Mouse (Mus musculus): ENCODE data around the gene Iqschfp. TPM values are rescaled to one million over a fixed set of nuclear protein-coding genes. Genes with fewer than 3 reads are reported as not detected.
A peak's percentile ranks its signal among the peaks of the same experiment; 100 is the strongest.

Gene Iqschfp
- polyA plus RNA-seq, 1 experiment, result not detected

DNA sequence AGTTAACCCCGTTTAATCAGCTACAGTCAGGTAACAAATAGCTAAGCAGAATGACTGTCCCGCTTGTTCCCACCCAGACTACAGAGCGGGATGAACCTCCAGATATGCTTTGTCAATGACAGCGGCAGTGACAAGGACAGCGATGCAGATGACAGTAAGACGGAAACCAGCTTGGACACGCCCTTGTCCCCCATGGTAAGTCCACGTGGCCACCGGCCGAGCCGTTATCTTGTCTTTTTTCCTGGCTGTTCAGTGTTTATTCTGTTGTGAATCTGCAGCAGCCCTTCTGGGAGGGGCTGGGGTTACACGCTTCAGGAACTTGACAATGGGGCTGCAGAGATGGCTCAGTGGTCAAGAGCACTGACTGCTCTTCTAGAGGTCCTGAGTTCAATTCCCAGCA is 724.3 kb downstream of the Iqschfp start:
- H3K36me3 ChIP-seq (replicated peaks; ENCODE audit: low read length), result peaks cover 7% of the 10 kb centered on the region
- H3K4me1 ChIP-seq, result peaks cover 47% of the 10 kb centered on the region
- peak overlapping the region; percentile 33 for H3K4me3 ChIP-seq (replicated peaks)
- no peaks in the 10 kb centered on the region for H3K9me3 ChIP-seq
- TF ChIP-seq FLI1 (IDR thresholded peaks at IDR 0.05; ENCODE audit: low read length) (no peak), GATA1 (IDR thresholded peaks at IDR 0.05; ENCODE audit: borderline replicate concordance, low read length) (no peak)
- H3K27me3 ChIP-seq (replicated peaks), result peaks cover 6% of the 10 kb centered on the region

DNA sequence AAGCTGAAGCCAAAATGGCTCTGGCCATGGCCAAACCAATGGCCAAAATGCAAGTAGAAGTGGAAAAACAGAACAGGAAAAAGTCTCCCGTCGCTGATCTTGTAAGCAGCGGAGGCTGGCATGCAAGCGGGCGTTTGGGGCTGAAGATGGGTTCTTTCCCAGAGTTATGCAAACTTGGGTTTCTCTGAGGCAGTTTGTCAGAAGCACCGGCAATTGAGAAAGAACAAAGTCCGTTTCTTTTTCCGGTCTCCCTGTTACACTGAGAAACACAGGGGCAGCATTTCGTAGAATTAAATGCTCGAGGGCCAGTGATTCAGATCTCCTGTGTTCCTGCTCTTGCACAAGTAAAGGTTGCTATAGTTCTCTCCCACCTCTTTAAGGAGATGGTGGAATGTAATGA is 725.7 kb downstream of the Iqschfp start:
- Histone ChIP-seq H3K27me3 (replicated peaks) (peaks cover 10% of the 10 kb centered on the region), H3K36me3 (replicated peaks; ENCODE audit: low read length) (peaks cover 13% of the 10 kb centered on the region), H3K9me3 (no peaks in the 10 kb centered on the region), H3K4me3 (replicated peaks) (no peak overlapping the region), H3K4me1 (peaks cover 50% of the 10 kb centered on the region)
- no peak for TF ChIP-seq FLI1 (IDR thresholded peaks at IDR 0.05; ENCODE audit: low read length)
- TF ChIP-seq GATA1 (IDR thresholded peaks at IDR 0.05; ENCODE audit: borderline replicate concordance, low read length), result no peak

DNA sequence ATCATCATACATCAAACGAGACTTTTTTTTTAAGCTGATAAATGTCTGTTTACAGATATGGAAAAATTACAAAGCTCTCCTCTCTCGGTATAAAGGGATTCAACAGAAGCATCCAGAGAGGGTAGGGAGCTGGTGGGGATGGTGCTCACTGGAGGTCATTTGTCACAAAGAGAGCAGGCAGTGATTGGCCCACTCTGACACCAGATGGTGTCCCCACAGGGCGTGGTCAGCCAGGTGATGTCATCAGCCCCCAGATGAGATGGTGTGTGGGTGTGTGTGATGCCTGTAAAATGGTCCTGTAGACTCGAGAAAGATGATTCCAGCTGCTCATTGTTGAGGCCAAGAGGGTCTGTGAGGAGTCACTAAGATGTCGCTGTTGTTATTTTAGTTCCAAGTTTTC is 727.1 kb downstream of the Iqschfp start:
- H3K9me3 ChIP-seq, result no peaks in the 10 kb centered on the region
- peaks cover 56% of the 10 kb centered on the region for H3K4me1 ChIP-seq
- peaks cover 13% of the 10 kb centered on the region for H3K36me3 ChIP-seq (replicated peaks; ENCODE audit: low read length)
- peaks cover 19% of the 10 kb centered on the region for H3K27me3 ChIP-seq (replicated peaks)
- TF ChIP-seq GATA1 (IDR thresholded peaks at IDR 0.05; ENCODE audit: borderline replicate concordance, low read length) (no peak), FLI1 (IDR thresholded peaks at IDR 0.05; ENCODE audit: low read length) (no peak)
- H3K4me3 ChIP-seq (replicated peaks), result no peak overlapping the region

DNA sequence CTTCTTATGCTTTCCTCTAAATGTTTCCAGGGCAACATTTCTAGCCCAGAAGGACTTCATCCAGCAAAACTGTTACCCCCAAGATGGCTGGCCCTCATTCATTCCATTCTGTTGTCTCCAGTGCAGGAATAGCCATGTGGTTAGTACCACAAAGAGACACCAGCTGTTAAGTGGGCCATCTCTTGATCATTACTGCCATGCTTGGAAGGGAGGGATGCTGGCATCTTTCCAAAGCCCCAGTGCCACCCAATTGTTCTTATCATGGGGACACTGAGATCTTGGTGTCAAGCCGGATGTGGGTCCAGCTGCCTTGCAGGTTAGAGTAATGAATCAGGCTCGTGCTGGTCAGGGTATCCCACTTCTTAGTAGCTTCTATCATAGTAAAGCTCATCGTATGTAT is 729.9 kb downstream of the Iqschfp start:
- H3K9me3 ChIP-seq, result no peaks in the 10 kb centered on the region
- TF ChIP-seq GATA1 (IDR thresholded peaks at IDR 0.05; ENCODE audit: borderline replicate concordance, low read length) (no peak), FLI1 (IDR thresholded peaks at IDR 0.05; ENCODE audit: low read length) (no peak)
- peaks cover 32% of the 10 kb centered on the region for H3K27me3 ChIP-seq (replicated peaks)
- peaks cover 42% of the 10 kb centered on the region for H3K4me1 ChIP-seq
- H3K36me3 ChIP-seq (replicated peaks; ENCODE audit: low read length), result peaks cover 20% of the 10 kb centered on the region
- H3K4me3 ChIP-seq (replicated peaks), result no peak overlapping the region

DNA sequence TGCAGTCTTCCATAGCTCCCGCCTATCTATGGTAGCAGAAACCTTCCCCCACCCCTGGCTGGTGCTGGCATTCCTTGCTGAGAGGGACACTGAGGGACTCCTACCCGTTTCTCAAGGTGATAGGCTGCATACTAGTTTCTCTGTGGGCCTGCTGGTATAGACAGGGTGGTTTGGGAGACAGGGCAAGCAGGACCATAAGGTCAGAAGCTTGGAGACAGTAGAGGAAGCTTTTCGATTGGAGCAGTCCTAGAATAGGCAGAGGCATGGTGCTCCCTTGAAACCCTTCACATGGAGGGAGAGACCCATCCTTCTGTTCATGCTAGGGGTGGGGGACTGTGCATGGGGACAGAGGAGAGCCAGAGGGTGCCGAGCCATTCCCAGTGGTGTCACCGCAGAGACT is 731.0 kb downstream of the Iqschfp start:
- H3K4me3 ChIP-seq (replicated peaks), result no peak overlapping the region
- peaks cover 38% of the 10 kb centered on the region for H3K27me3 ChIP-seq (replicated peaks)
- TF ChIP-seq GATA1 (IDR thresholded peaks at IDR 0.05; ENCODE audit: borderline replicate concordance, low read length) (no peak), FLI1 (IDR thresholded peaks at IDR 0.05; ENCODE audit: low read length) (no peak)
- no peaks in the 10 kb centered on the region for H3K9me3 ChIP-seq
- H3K36me3 ChIP-seq (replicated peaks; ENCODE audit: low read length), result peaks cover 20% of the 10 kb centered on the region
- peaks cover 31% of the 10 kb centered on the region for H3K4me1 ChIP-seq

DNA sequence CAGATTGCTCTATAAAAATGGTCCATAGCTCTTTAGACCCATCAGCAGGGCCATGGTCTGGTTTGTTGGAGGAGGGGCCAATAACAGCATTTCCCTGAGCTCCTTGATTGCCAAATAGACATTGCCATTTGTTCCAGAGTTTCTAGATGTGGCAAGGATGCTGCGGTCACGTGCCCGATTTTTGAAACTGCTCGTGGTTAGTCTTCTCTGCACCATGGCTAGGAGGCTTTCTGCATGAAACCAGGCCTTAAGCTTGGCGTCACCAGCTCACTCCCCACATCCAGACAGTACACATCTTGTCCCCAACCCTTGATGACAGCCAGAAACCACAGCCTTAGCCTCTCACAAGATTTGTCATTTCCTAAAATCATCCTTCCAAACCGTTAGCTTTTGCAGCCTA is 732.4 kb downstream of the Iqschfp start:
- peaks cover 43% of the 10 kb centered on the region for H3K27me3 ChIP-seq (replicated peaks)
- TF ChIP-seq GATA1 (IDR thresholded peaks at IDR 0.05; ENCODE audit: borderline replicate concordance, low read length) (no peak), FLI1 (IDR thresholded peaks at IDR 0.05; ENCODE audit: low read length) (no peak)
- H3K9me3 ChIP-seq, result no peaks in the 10 kb centered on the region
- peaks cover 17% of the 10 kb centered on the region for H3K36me3 ChIP-seq (replicated peaks; ENCODE audit: low read length)
- no peak overlapping the region for H3K4me3 ChIP-seq (replicated peaks)
- H3K4me1 ChIP-seq, result peaks cover 26% of the 10 kb centered on the region

DNA sequence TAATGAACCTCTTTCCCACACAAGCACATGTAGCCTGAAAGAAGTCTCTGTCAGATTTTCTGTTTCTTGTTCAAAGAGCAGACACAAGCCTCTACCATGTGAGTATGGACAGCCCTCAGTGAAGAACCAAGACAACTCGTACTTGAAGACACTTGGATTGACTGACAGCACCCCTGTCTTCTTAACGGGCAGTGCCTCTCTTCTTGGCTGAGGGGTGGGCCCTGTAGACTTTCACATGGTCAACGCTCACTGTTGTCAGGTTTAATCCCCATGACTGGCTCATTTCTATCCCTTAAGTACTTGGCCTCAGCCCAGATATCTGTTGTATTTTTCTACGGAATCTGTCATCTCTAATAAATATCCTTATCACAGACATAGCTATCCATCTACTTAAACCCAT is 738.2 kb downstream of the Iqschfp start:
- TF ChIP-seq GATA1 (IDR thresholded peaks at IDR 0.05; ENCODE audit: borderline replicate concordance, low read length), result no peak
- TF ChIP-seq FLI1 (IDR thresholded peaks at IDR 0.05; ENCODE audit: low read length), result no peak
- Histone ChIP-seq H3K9me3 (no peaks in the 10 kb centered on the region), H3K4me1 (peaks cover 36% of the 10 kb centered on the region), H3K36me3 (replicated peaks; ENCODE audit: low read length) (peaks cover 9% of the 10 kb centered on the region), H3K27me3 (replicated peaks) (peaks cover 62% of the 10 kb centered on the region), H3K4me3 (replicated peaks) (no peak overlapping the region)

DNA sequence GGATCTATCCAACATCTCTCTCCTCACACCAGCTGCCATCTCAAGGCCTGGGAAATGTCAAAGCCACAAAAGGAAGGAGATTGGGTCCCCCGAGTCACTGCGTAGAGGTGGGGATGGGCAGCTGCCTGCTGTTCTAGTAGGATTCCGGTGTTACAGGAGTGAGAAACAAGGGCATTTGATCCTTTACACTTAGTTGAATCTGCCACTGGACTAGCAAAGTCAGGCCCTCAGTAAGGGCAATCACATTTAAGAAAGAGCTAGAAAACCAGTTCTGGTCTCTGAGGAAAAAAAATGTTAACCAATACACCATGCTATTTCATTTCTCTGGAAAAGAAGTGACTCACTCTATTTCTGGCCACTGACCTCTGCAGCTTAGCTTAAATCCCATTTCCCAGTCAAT is 738.8 kb downstream of the Iqschfp start:
- H3K4me3 ChIP-seq (replicated peaks), result no peak overlapping the region
- H3K27me3 ChIP-seq (replicated peaks), result peaks cover 62% of the 10 kb centered on the region
- peaks cover 35% of the 10 kb centered on the region for H3K4me1 ChIP-seq
- TF ChIP-seq FLI1 (IDR thresholded peaks at IDR 0.05; ENCODE audit: low read length) (no peak), GATA1 (IDR thresholded peaks at IDR 0.05; ENCODE audit: borderline replicate concordance, low read length) (no peak)
- peaks cover 6% of the 10 kb centered on the region for H3K36me3 ChIP-seq (replicated peaks; ENCODE audit: low read length)
- H3K9me3 ChIP-seq, result no peaks in the 10 kb centered on the region

DNA sequence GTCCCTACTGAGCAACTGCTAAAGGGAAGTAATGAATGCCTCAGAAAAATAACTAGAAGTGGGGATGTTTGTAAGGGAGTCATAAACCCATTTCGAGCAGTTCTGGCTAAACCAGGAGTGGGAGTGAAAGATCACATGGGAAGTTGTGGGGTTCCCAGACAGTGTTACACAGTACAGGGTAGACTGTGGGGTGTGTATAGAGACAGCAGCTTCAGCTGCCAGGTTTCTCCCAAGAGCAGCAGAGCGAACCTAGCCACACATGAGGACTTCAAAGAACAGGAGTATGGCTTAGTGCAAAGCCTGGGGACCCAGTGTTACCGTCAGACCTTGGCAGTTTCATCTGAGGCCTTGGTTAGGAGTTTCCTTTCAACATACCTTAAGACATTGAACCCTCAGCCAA is 740.7 kb downstream of the Iqschfp start:
- TF ChIP-seq FLI1 (IDR thresholded peaks at IDR 0.05; ENCODE audit: low read length) (no peak), GATA1 (IDR thresholded peaks at IDR 0.05; ENCODE audit: borderline replicate concordance, low read length) (no peak)
- peaks cover 62% of the 10 kb centered on the region for H3K27me3 ChIP-seq (replicated peaks)
- H3K9me3 ChIP-seq, result no peaks in the 10 kb centered on the region
- peaks cover 37% of the 10 kb centered on the region for H3K4me1 ChIP-seq
- peaks cover under 1% of the 10 kb centered on the region for H3K36me3 ChIP-seq (replicated peaks; ENCODE audit: low read length)
- no peak overlapping the region for H3K4me3 ChIP-seq (replicated peaks)

DNA sequence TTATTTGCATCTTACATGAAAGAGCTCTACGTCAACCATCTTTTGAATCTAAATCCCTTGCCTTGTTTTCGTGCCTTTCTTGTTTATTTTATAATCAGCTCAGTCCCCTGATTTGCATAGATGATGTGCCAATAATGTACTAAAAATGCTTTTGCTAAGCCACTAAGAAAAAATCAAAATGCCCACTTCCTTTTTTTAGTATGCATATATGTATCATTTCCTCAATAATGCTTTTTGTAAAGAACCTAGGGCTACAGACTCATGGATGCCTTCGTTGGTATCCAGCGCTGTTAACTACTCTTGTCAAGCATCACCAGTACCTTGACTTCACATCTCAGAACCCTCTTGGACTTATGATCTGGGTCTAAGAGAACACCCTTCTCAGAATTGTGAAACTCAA is 741.5 kb downstream of the Iqschfp start:
- Histone ChIP-seq H3K9me3 (no peaks in the 10 kb centered on the region), H3K36me3 (replicated peaks; ENCODE audit: low read length) (no peaks in the 10 kb centered on the region), H3K27me3 (replicated peaks) (peaks cover 56% of the 10 kb centered on the region), H3K4me3 (replicated peaks) (no peak overlapping the region), H3K4me1 (peaks cover 45% of the 10 kb centered on the region)
- TF ChIP-seq FLI1 (IDR thresholded peaks at IDR 0.05; ENCODE audit: low read length) (no peak), GATA1 (IDR thresholded peaks at IDR 0.05; ENCODE audit: borderline replicate concordance, low read length) (no peak)

DNA sequence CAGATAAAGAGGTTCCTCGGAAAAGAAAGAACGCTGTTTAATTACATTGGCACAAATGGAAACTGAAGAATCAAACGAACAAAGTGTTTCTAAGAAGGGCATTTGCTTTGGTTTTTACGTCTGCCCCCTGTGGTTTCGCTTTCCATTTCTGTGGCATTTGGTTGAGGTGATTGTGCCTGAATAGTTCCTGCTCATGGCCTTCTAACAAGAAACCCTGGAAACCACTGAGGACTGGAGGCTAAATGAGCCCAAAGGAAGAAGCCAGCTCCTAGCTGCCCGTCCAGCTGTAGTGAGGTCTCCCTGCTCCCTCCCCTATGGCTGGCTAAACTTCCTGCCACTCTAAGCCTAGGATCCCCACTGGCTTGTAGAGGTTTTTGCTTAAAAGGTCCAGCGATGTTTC is 745.9 kb downstream of the Iqschfp start:
- H3K4me3 ChIP-seq (replicated peaks), result peak overlapping the region; percentile 87
- H3K4me1 ChIP-seq, result peaks cover 56% of the 10 kb centered on the region
- H3K27me3 ChIP-seq (replicated peaks), result peaks cover 34% of the 10 kb centered on the region
- no peaks in the 10 kb centered on the region for H3K9me3 ChIP-seq
- peaks cover 4% of the 10 kb centered on the region for H3K36me3 ChIP-seq (replicated peaks; ENCODE audit: low read length)
- no peak for TF ChIP-seq GATA1 (IDR thresholded peaks at IDR 0.05; ENCODE audit: borderline replicate concordance, low read length)
- TF ChIP-seq FLI1 (IDR thresholded peaks at IDR 0.05; ENCODE audit: low read length), result no peak

Measured in megakaryocyte, embryonic 14.5 days (primary cell).